Mouse (Mus musculus) adipocyte (in vitro differentiated cells): ENCODE measurements around the gene Cdyl2.
A peak's percentile ranks its signal among the peaks of the same experiment; 100 is the strongest.

Source experiments
- DNase-seq: peaks from one replicate; pipeline ENCODE4 v3.0.0-alpha.2; 2016; ENCODE audit warnings: low spot score

The Cdyl2 gene

GRCm38 (mm10) chr8:116732684-116733647, at the start of gene Cdyl2:
Gene Cdyl2, minus strand, starts transcription at chr8:116732991.
- no peak for DNase-seq

- DNase-seq, result no peak
These were observed 47.8 kb upstream of the Cdyl2 start for GRCm38 (mm10) chr8:116780594-116780993.

GRCm38 (mm10) chr8:116774220-116774619, 41.4 kb upstream of the Cdyl2 start:
- DNase-seq, result no peak

GRCm38 (mm10) chr8:116772727-116773126, 39.9 kb upstream of the Cdyl2 start:
- DNase-seq, result no peak

- no peak for DNase-seq
These were observed 39.1 kb upstream of the Cdyl2 start for GRCm38 (mm10) chr8:116771797-116772343.

GRCm38 (mm10) chr8:116770756-116771155, 38.0 kb upstream of the Cdyl2 start:
- DNase-seq, result no peak

GRCm38 (mm10) chr8:116756174-116756573, 23.4 kb upstream of the Cdyl2 start:
- DNase-seq, result no peak

- DNase-seq, result peak; percentile 16
These were observed 22.8 kb upstream of the Cdyl2 start for GRCm38 (mm10) chr8:116755557-116755956.

- no peak for DNase-seq
These were observed 7.9 kb upstream of the Cdyl2 start for GRCm38 (mm10) chr8:116740726-116741125.

- no peak for DNase-seq
These were observed 2.5 kb upstream of the Cdyl2 start for GRCm38 (mm10) chr8:116735306-116735705.

GRCm38 (mm10) chr8:116734176-116734575, 1.4 kb upstream of the Cdyl2 start:
- DNase-seq, result no peak

- no peak for DNase-seq
These were observed 840 bp upstream of the Cdyl2 start for GRCm38 (mm10) chr8:116733648-116734014.

GRCm38 (mm10) chr8:116731976-116732683, 661 bp downstream of the Cdyl2 start:
- DNase-seq, result no peak

GRCm38 (mm10) chr8:116721451-116721850, 11.3 kb downstream of the Cdyl2 start:
- DNase-seq, result no peak

- DNase-seq, result no peak
These were observed 25.3 kb downstream of the Cdyl2 start for GRCm38 (mm10) chr8:116707496-116707895.

- DNase-seq, result no peak
These were observed 30.3 kb downstream of the Cdyl2 start for GRCm38 (mm10) chr8:116702501-116702900.

- no peak for DNase-seq
These were observed 39.9 kb downstream of the Cdyl2 start for GRCm38 (mm10) chr8:116692931-116693330.

- DNase-seq, result no peak
These were observed 43.0 kb downstream of the Cdyl2 start for GRCm38 (mm10) chr8:116689741-116690140.

- no peak for DNase-seq
These were observed 56.6 kb downstream of the Cdyl2 start for GRCm38 (mm10) chr8:116676174-116676573.

GRCm38 (mm10) chr8:116673966-116674805, 58.6 kb downstream of the Cdyl2 start:
- DNase-seq, result no peak

GRCm38 (mm10) chr8:116673493-116673892, 59.3 kb downstream of the Cdyl2 start:
- no peak for DNase-seq

GRCm38 (mm10) chr8:116673052-116673451, 59.7 kb downstream of the Cdyl2 start:
- DNase-seq, result no peak
